Mouse (Mus musculus) megakaryocyte, embryonic 14.5 days (primary cell): ENCODE data around the gene Nxf1.

Source experiments
- FLI1 ChIP-seq: IDR thresholded peaks from 2 replicates; pipeline ENCODE4 v1.6.1; 2012; ENCODE audit warnings: low read length, inconsistent platforms, mixed read lengths
- GATA1 ChIP-seq: IDR thresholded peaks from 3 replicates; pipeline ENCODE4 v1.6.1; 2012; ENCODE audit warnings: mixed read lengths, low read length, inconsistent platforms, borderline replicate concordance

GRCm38 (mm10) chr19:8819596-8820423 lies 62.9 kb downstream of the Nxf1 start, which contains the start of gene Hnrnpul2:
- peak; percentile 35; the same call in 1 of the 2 replicates for TF ChIP-seq FLI1
- no peak for TF ChIP-seq GATA1
